Comparison of ENCODE assay signal across 27 mouse cellular contexts in genomic region chr17:4654221-4654620, GRCm38 (mm10).
DNase-seq lines count a peak whose midpoint lies in the region; ATAC-seq and TF ChIP-seq lines count a peak whose summit lies in the region.
"Had no signal": no experiment of that assay in that cellular context is flagged by ENCODE, and none has a peak within 500 bp of the region (broad histone marks: within the 10 kb centered on the region; RNA-seq: fewer than 3 reads in every experiment).

No protein-coding gene starts in this region.

- no peak for TF ChIP-seq POLR2A in brain, embryonic 14.5 days (IDR thresholded peaks at IDR 0.05; ENCODE audit: borderline replicate concordance, extremely low read depth, insufficient read depth, insufficient read length, poor library complexity, severe bottlenecking)

- H3K4me2 ChIP-seq in embryonic facial prominence, embryonic 14.5 days (ENCODE audit: low read depth, low read length) = no peak overlapping the region
- H3K4me2 ChIP-seq: embryonic facial prominence, embryonic 12.5 days; embryonic facial prominence, embryonic 15.5 days; forebrain, embryonic 13.5 days; forebrain, embryonic 15.5 days had no signal

- no peak overlapping the region for H3K27ac ChIP-seq in embryonic facial prominence, embryonic 14.5 days (replicated peaks; ENCODE audit: low read depth, low read length)
- no peak overlapping the region for H3K27ac ChIP-seq in embryonic facial prominence, embryonic 10.5 days (replicated peaks)
- H3K27ac ChIP-seq: embryonic facial prominence, embryonic 12.5 days; embryonic facial prominence, embryonic 15.5 days; forebrain, embryonic 13.5 days; forebrain, embryonic 15.5 days had no signal

- no peak overlapping the region for H3K9ac ChIP-seq in embryonic facial prominence, embryonic 14.5 days (ENCODE audit: low read depth, low read length)
- H3K9ac ChIP-seq: embryonic facial prominence, embryonic 12.5 days; embryonic facial prominence, embryonic 15.5 days; forebrain, embryonic 13.5 days; forebrain, embryonic 15.5 days; forebrain, postnatal 0 days had no signal

- 66% methylated on average over 3 of the region's 3 CpGs for WGBS in embryonic facial prominence, embryonic 14.5 days
- 83% methylated on average over 3 of the region's 3 CpGs for WGBS in embryonic facial prominence, embryonic 10.5 days

- peak; percentile 31 for DNase-seq in embryonic facial prominence, embryonic 14.5 days (ENCODE audit: low spot score)
- DNase-seq in embryonic facial prominence, embryonic 10.5 days (ENCODE audit: low spot score) = no peak
- peak; percentile 12 for DNase-seq in brain, embryonic 14.5 days (ENCODE audit: low read depth)
- peak; percentile 88 for DNase-seq in gonadal fat pad, adult 2 months (ENCODE audit: low read depth)
- no peak for DNase-seq in layer of hippocampus, adult 18-20 months (ENCODE audit: low spot score in 2 of 2)
- DNase-seq: adrenal gland, adult 8-10 months; adrenal gland, postnatal 14 days; adrenal gland, postnatal 36 days; B cell, adult 2 months; cerebellum, adult 11 months; cerebellum, adult 18-20 months; cerebellum, adult 8-10 months; cerebellum, adult 9-11 months; cerebellum, postnatal 14 days; cerebellum, postnatal 36 days; embryo, embryonic 11 days had no signal

- no peaks in the 10 kb centered on the region for H3K4me1 ChIP-seq in embryonic facial prominence, embryonic 14.5 days (ENCODE audit: control insufficient read depth, insufficient read depth, low read length)
- H3K4me1 ChIP-seq in embryonic facial prominence, embryonic 10.5 days = no peaks in the 10 kb centered on the region
- H3K4me1 ChIP-seq: embryonic facial prominence, embryonic 12.5 days; embryonic facial prominence, embryonic 15.5 days; forebrain, embryonic 13.5 days had no signal

- H3K36me3 ChIP-seq in embryonic facial prominence, embryonic 14.5 days (ENCODE audit: control insufficient read depth, insufficient read depth, low read length) = no peaks in the 10 kb centered on the region
- no peaks in the 10 kb centered on the region for H3K36me3 ChIP-seq in embryonic facial prominence, embryonic 10.5 days (replicated peaks)
- H3K36me3 ChIP-seq: embryonic facial prominence, embryonic 12.5 days; embryonic facial prominence, embryonic 15.5 days; forebrain, embryonic 15.5 days; G1E had no signal

- no peak overlapping the region for H3K4me3 ChIP-seq in embryonic facial prominence, embryonic 14.5 days (ENCODE audit: low read depth, low read length)
- H3K4me3 ChIP-seq in embryonic facial prominence, embryonic 10.5 days = no peak overlapping the region
- H3K4me3 ChIP-seq: embryonic facial prominence, embryonic 12.5 days; embryonic facial prominence, embryonic 15.5 days; erythroblast, embryonic 14.5 days; forebrain, embryonic 13.5 days; forebrain, embryonic 15.5 days had no signal

- H3K9me3 ChIP-seq in embryonic facial prominence, embryonic 14.5 days (ENCODE audit: control insufficient read depth, low read length) = no peaks in the 10 kb centered on the region
- no peaks in the 10 kb centered on the region for H3K9me3 ChIP-seq in embryonic facial prominence, embryonic 10.5 days
- H3K9me3 ChIP-seq: embryonic facial prominence, embryonic 12.5 days; embryonic facial prominence, embryonic 15.5 days; forebrain, embryonic 13.5 days; forebrain, embryonic 15.5 days; G1E had no signal

- no peak for TF ChIP-seq CTCF in brain, embryonic 14.5 days (IDR thresholded peaks at IDR 0.05; ENCODE audit: borderline replicate concordance, extremely low read depth, insufficient read depth, insufficient read length)

- H3K27me3 ChIP-seq in embryonic facial prominence, embryonic 14.5 days (replicated peaks; ENCODE audit: control insufficient read depth, insufficient read depth, low read length) = no peaks in the 10 kb centered on the region
- no peaks in the 10 kb centered on the region for H3K27me3 ChIP-seq in embryonic facial prominence, embryonic 10.5 days (replicated peaks; ENCODE audit: low read depth, poor library complexity, severe bottlenecking)
- H3K27me3 ChIP-seq: CH12.LX; embryonic facial prominence, embryonic 12.5 days; embryonic facial prominence, embryonic 15.5 days; forebrain, embryonic 13.5 days; forebrain, embryonic 15.5 days; Patski had no signal

- ATAC-seq in embryonic facial prominence, embryonic 14.5 days (ENCODE audit: low read depth) = no peak
- ATAC-seq: activated CD4-positive, CD25-positive, alpha-beta regulatory T cell, adult 4 months; CD4-positive, CD25-positive, alpha-beta regulatory T cell, adult 4 months; forebrain, embryonic 13.5 days; forebrain, embryonic 15.5 days; forebrain, postnatal 0 days; Patski had no signal

Comparison
In these comparisons a context has a peak if more than half of its experiments do, and no peak if none do; other contexts are left out.
1. DNase-seq: peak in embryonic facial prominence, embryonic 14.5 days (single experiment), brain, embryonic 14.5 days (single experiment) and gonadal fat pad, adult 2 months (single experiment); none in embryonic facial prominence, embryonic 10.5 days (single experiment) and layer of hippocampus, adult 18-20 months (0 of 2).